Mouse (Mus musculus): Measurements from ENCODE around the gene Espn. TPM values are rescaled to one million over a fixed set of nuclear protein-coding genes. Genes with fewer than 3 reads are reported as not detected.

Gene Espn
- polyA plus RNA-seq, 1 experiment from 2014 or later, result 0.31 TPM

- H3K27ac ChIP-seq (replicated peaks), result no peak overlapping the region
- no peaks in the 10 kb centered on the region for H3K9me3 ChIP-seq
- peaks cover 27% of the 10 kb centered on the region for H3K4me1 ChIP-seq (replicated peaks)
- no peak for ATAC-seq (ENCODE audit: low FRiP score, low read depth)
- no peaks in the 10 kb centered on the region for H3K36me3 ChIP-seq
- peak overlapping the region; percentile 92 for H3K4me2 ChIP-seq
- 27% methylated on average over 4 of the region's 4 CpGs for WGBS
- no peaks in the 10 kb centered on the region for H3K27me3 ChIP-seq
- no peak overlapping the region for H3K9ac ChIP-seq
- H3K4me3 ChIP-seq, result no peak overlapping the region
These were observed 64.0 kb downstream of the Espn start for GRCm38 (mm10) chr4:152088133-152088532.

GRCm38 (mm10) chr4:152087211-152088081 lies 64.7 kb downstream of the Espn start:
- H3K27ac ChIP-seq (replicated peaks), result peak overlapping the region; percentile 50
- H3K27me3 ChIP-seq, result no peaks in the 10 kb centered on the region
- H3K4me2 ChIP-seq, result peak overlapping the region; percentile 92
- H3K4me1 ChIP-seq (replicated peaks), result peaks cover 27% of the 10 kb centered on the region
- peak; percentile 6; the same call in 1 of the 2 replicates for ATAC-seq (ENCODE audit: low FRiP score, low read depth)
- WGBS, result 5% methylated on average over 12 of the region's 12 CpGs
- H3K4me3 ChIP-seq, result peak overlapping the region; percentile 71
- no peaks in the 10 kb centered on the region for H3K9me3 ChIP-seq
- H3K9ac ChIP-seq, result peak overlapping the region; percentile 75
- H3K36me3 ChIP-seq, result no peaks in the 10 kb centered on the region

- Histone ChIP-seq H3K9ac (peak overlapping the region; percentile 75), H3K27ac (replicated peaks) (peak overlapping the region; percentile 50), H3K27me3 (no peaks in the 10 kb centered on the region), H3K4me2 (peak overlapping the region; percentile 92), H3K9me3 (no peaks in the 10 kb centered on the region), H3K4me1 (replicated peaks) (peaks cover 27% of the 10 kb centered on the region), H3K4me3 (peak overlapping the region; percentile 71), H3K36me3 (no peaks in the 10 kb centered on the region)
- 0% methylated on average over 47 of the region's 92 CpGs for WGBS
- peak; percentile 76 for ATAC-seq (ENCODE audit: low FRiP score, low read depth)
These were observed 65.5 kb downstream of the Espn start for GRCm38 (mm10) chr4:152086505-152087210.

GRCm38 (mm10) chr4:152084616-152085015 lies 67.6 kb downstream of the Espn start:
- Histone ChIP-seq H3K27ac (replicated peaks) (no peak overlapping the region), H3K36me3 (no peaks in the 10 kb centered on the region), H3K4me3 (no peak overlapping the region), H3K27me3 (no peaks in the 10 kb centered on the region), H3K9ac (no peak overlapping the region), H3K4me2 (no peak overlapping the region), H3K9me3 (no peaks in the 10 kb centered on the region), H3K4me1 (replicated peaks) (peaks cover 27% of the 10 kb centered on the region)
- no peak for ATAC-seq (ENCODE audit: low FRiP score, low read depth)
- 90% methylated on average over 7 of the region's 7 CpGs for WGBS

GRCm38 (mm10) chr4:152083611-152084220 lies 68.5 kb downstream of the Espn start:
- Histone ChIP-seq H3K27ac (replicated peaks) (no peak overlapping the region), H3K9ac (no peak overlapping the region), H3K4me3 (no peak overlapping the region), H3K9me3 (no peaks in the 10 kb centered on the region), H3K27me3 (no peaks in the 10 kb centered on the region), H3K36me3 (no peaks in the 10 kb centered on the region), H3K4me2 (no peak overlapping the region), H3K4me1 (replicated peaks) (peaks cover 25% of the 10 kb centered on the region)
- WGBS, result 50% methylated on average over 7 of the region's 7 CpGs
- no peak for ATAC-seq (ENCODE audit: low FRiP score, low read depth)

GRCm38 (mm10) chr4:152079931-152080330 lies 72.2 kb downstream of the Espn start:
- no peaks in the 10 kb centered on the region for H3K27me3 ChIP-seq
- no peak for ATAC-seq (ENCODE audit: low FRiP score, low read depth)
- H3K9ac ChIP-seq, result no peak overlapping the region
- H3K36me3 ChIP-seq, result no peaks in the 10 kb centered on the region
- H3K4me2 ChIP-seq, result no peak overlapping the region
- no peak overlapping the region for H3K27ac ChIP-seq (replicated peaks)
- 54% methylated on average over 7 of the region's 7 CpGs for WGBS
- no peaks in the 10 kb centered on the region for H3K9me3 ChIP-seq
- no peak overlapping the region for H3K4me3 ChIP-seq
- H3K4me1 ChIP-seq (replicated peaks), result no peaks in the 10 kb centered on the region

GRCm38 (mm10) chr4:152079261-152079660 lies 72.9 kb downstream of the Espn start:
- Histone ChIP-seq H3K9ac (no peak overlapping the region), H3K27me3 (no peaks in the 10 kb centered on the region), H3K36me3 (no peaks in the 10 kb centered on the region), H3K4me2 (no peak overlapping the region), H3K9me3 (no peaks in the 10 kb centered on the region), H3K27ac (replicated peaks) (no peak overlapping the region), H3K4me3 (no peak overlapping the region), H3K4me1 (replicated peaks) (no peaks in the 10 kb centered on the region)
- WGBS, result 85% methylated on average over 3 of the region's 3 CpGs
- no peak for ATAC-seq (ENCODE audit: low FRiP score, low read depth)

- no peaks in the 10 kb centered on the region for H3K27me3 ChIP-seq
- no peaks in the 10 kb centered on the region for H3K4me1 ChIP-seq (replicated peaks)
- no peaks in the 10 kb centered on the region for H3K9me3 ChIP-seq
- no peak overlapping the region for H3K27ac ChIP-seq (replicated peaks)
- WGBS, result 95% methylated on average over 10 of the region's 10 CpGs
- no peak overlapping the region for H3K9ac ChIP-seq
- H3K4me2 ChIP-seq, result no peak overlapping the region
- no peaks in the 10 kb centered on the region for H3K36me3 ChIP-seq
- H3K4me3 ChIP-seq, result no peak overlapping the region
- ATAC-seq (ENCODE audit: low FRiP score, low read depth), result no peak
These were observed 74.1 kb downstream of the Espn start for GRCm38 (mm10) chr4:152078105-152078530.

GRCm38 (mm10) chr4:152077191-152077590 lies 75.0 kb downstream of the Espn start:
- Histone ChIP-seq H3K4me1 (replicated peaks) (peaks cover 7% of the 10 kb centered on the region), H3K27me3 (no peaks in the 10 kb centered on the region), H3K4me2 (no peak overlapping the region), H3K9me3 (no peaks in the 10 kb centered on the region), H3K9ac (no peak overlapping the region), H3K36me3 (no peaks in the 10 kb centered on the region), H3K4me3 (no peak overlapping the region), H3K27ac (replicated peaks) (no peak overlapping the region)
- WGBS, result 88% methylated on average over 9 of the region's 9 CpGs
- ATAC-seq (ENCODE audit: low FRiP score, low read depth), result no peak

- peaks cover 11% of the 10 kb centered on the region for H3K4me1 ChIP-seq (replicated peaks)
- 87% methylated on average over 9 of the region's 9 CpGs for WGBS
- H3K27me3 ChIP-seq, result no peaks in the 10 kb centered on the region
- no peaks in the 10 kb centered on the region for H3K36me3 ChIP-seq
- ATAC-seq (ENCODE audit: low FRiP score, low read depth), result no peak
- no peak overlapping the region for H3K4me3 ChIP-seq
- no peak overlapping the region for H3K4me2 ChIP-seq
- no peak overlapping the region for H3K9ac ChIP-seq
- no peaks in the 10 kb centered on the region for H3K9me3 ChIP-seq
- H3K27ac ChIP-seq (replicated peaks), result no peak overlapping the region
These were observed 77.6 kb downstream of the Espn start for GRCm38 (mm10) chr4:152074548-152074947.

GRCm38 (mm10) chr4:152073715-152074114 lies 78.5 kb downstream of the Espn start:
- Histone ChIP-seq H3K9me3 (no peaks in the 10 kb centered on the region), H3K27me3 (no peaks in the 10 kb centered on the region), H3K9ac (no peak overlapping the region), H3K27ac (replicated peaks) (no peak overlapping the region), H3K4me3 (no peak overlapping the region), H3K4me2 (no peak overlapping the region), H3K4me1 (replicated peaks) (peaks cover 11% of the 10 kb centered on the region), H3K36me3 (no peaks in the 10 kb centered on the region)
- ATAC-seq (ENCODE audit: low FRiP score, low read depth), result no peak
- 75% methylated on average over 6 of the region's 6 CpGs for WGBS

GRCm38 (mm10) chr4:152072655-152073054 lies 79.5 kb downstream of the Espn start:
- Histone ChIP-seq H3K9ac (no peak overlapping the region), H3K9me3 (no peaks in the 10 kb centered on the region), H3K4me1 (replicated peaks) (peaks cover 11% of the 10 kb centered on the region), H3K36me3 (no peaks in the 10 kb centered on the region), H3K27me3 (no peaks in the 10 kb centered on the region), H3K4me3 (no peak overlapping the region), H3K27ac (replicated peaks) (peak overlapping the region; percentile 32), H3K4me2 (0 out of 2 replicates have a peak overlapping the region, but pooled peaks have one; percentile 3)
- 58% methylated on average over 10 of the region's 10 CpGs for whole genome bisulfite sequencing
- 0 out of 2 replicates have a peak, but pooled peaks have one; percentile 24 for ATAC-seq (ENCODE audit: low FRiP score, low read depth)
